Mouse (Mus musculus): ENCODE measurements around the gene Ggt6.

The Ggt6 gene

GRCm38 (mm10) chr11:72434963-72435693 lies at the start of gene Ggt6:
Gene Ggt6 (plus strand): TSS chr11:72435526.
- no peak for DNase-seq

GRCm38 (mm10) chr11:72388113-72388529 lies 47.2 kb upstream of the Ggt6 start:
- DNase-seq = no peak

- no peak for DNase-seq
These were observed 45.8 kb upstream of the Ggt6 start for GRCm38 (mm10) chr11:72389407-72390142.

- no peak for DNase-seq
These were observed 44.1 kb upstream of the Ggt6 start for GRCm38 (mm10) chr11:72391181-72391580.

- no peak for DNase-seq
These were observed 42.1 kb upstream of the Ggt6 start for GRCm38 (mm10) chr11:72393243-72393642.

GRCm38 (mm10) chr11:72393669-72394068 lies 41.7 kb upstream of the Ggt6 start:
- DNase-seq = no peak

- no peak for DNase-seq
These were observed 40.6 kb upstream of the Ggt6 start for GRCm38 (mm10) chr11:72394694-72395093.

GRCm38 (mm10) chr11:72395652-72396051 lies 39.7 kb upstream of the Ggt6 start:
- no peak for DNase-seq

GRCm38 (mm10) chr11:72396621-72397020 lies 38.7 kb upstream of the Ggt6 start:
- no peak for DNase-seq

- no peak for DNase-seq
These were observed 38.3 kb upstream of the Ggt6 start for GRCm38 (mm10) chr11:72397072-72397471.

- DNase-seq = no peak
These were observed 37.4 kb upstream of the Ggt6 start for GRCm38 (mm10) chr11:72397811-72398525.

- no peak for DNase-seq
These were observed 34.3 kb upstream of the Ggt6 start for GRCm38 (mm10) chr11:72401068-72401467.

GRCm38 (mm10) chr11:72402017-72402416 lies 33.3 kb upstream of the Ggt6 start:
- no peak for DNase-seq

GRCm38 (mm10) chr11:72402969-72403368 lies 32.4 kb upstream of the Ggt6 start:
- DNase-seq = no peak

- DNase-seq = no peak
These were observed 29.8 kb upstream of the Ggt6 start for GRCm38 (mm10) chr11:72405532-72405931.

- no peak for DNase-seq
These were observed 29.1 kb upstream of the Ggt6 start for GRCm38 (mm10) chr11:72406079-72406675.

- DNase-seq = no peak
These were observed 28.2 kb upstream of the Ggt6 start for GRCm38 (mm10) chr11:72407081-72407480.

- no peak for DNase-seq
These were observed 27.8 kb upstream of the Ggt6 start for GRCm38 (mm10) chr11:72407574-72407973.

- DNase-seq = no peak
These were observed 26.7 kb upstream of the Ggt6 start for GRCm38 (mm10) chr11:72408451-72409170.

- no peak for DNase-seq
These were observed 25.5 kb upstream of the Ggt6 start for GRCm38 (mm10) chr11:72409649-72410385.

GRCm38 (mm10) chr11:72410521-72411092 lies 24.7 kb upstream of the Ggt6 start:
- no peak for DNase-seq

Measured in thymus, adult 18-20 months (tissue).